Mouse (Mus musculus): ENCODE results near the gene 2010300C02Rik.
"Not testable (repeated sequence)": the region's sequence is repeated elsewhere in the genome, so short reads cannot be mapped to it uniquely, and the experiment has no call there.

The 2010300C02Rik gene

GRCm38 (mm10) chr1:37628749-37629148 lies 91.1 kb downstream of the 2010300C02Rik start:
- no peak for DNase-seq (ENCODE audit: low spot score)

- DNase-seq (ENCODE audit: low spot score), result no peak
Observed at GRCm38 (mm10) chr1:37624185-37624584, 95.7 kb downstream of the 2010300C02Rik start.

DNA sequence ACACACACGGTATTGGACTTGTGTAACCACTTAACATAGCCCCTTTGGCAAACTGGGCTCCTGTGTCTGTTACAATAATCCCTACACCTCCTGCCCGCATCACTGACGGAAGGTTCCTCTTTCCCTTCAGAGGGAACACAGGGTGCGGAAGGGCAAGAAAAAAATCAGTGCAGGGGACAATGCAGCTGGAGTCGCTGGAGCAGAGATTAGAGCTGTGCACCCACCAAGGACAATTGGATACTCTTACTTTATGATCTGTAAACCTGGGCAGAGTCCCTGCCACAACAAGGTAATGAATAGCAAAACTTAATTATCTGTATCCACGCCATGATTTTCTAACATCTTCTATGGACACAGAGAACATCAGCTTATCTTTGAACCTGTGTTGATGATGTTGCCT lies 97.8 kb downstream of the 2010300C02Rik start:
- no peak for DNase-seq (ENCODE audit: low spot score)

DNA sequence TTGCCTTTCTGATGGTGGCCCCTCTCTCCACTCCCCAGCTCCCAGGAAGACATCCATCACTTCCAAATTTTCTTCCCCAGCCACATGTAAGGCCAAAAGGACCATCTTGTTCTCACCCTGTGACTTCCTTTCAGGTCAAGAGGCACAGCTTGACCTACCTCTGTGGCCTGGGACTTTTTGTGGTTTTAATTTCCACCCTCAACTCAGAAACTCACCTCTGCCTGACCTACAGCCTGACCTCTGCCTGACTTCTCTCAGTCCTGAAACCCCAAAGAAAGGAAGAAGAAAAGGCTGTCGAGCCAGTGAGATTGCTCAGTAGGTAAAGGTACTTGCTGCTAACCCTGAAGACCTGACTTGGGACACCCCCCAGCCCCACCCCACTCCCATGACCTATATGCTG lies 100.3 kb downstream of the 2010300C02Rik start:
- DNase-seq (ENCODE audit: low spot score), result no peak

GRCm38 (mm10) chr1:37617047-37617446 lies 102.8 kb downstream of the 2010300C02Rik start:
- DNase-seq (ENCODE audit: low spot score), result no peak

GRCm38 (mm10) chr1:37616569-37616968 lies 103.3 kb downstream of the 2010300C02Rik start:
- no peak for DNase-seq (ENCODE audit: low spot score)

DNA sequence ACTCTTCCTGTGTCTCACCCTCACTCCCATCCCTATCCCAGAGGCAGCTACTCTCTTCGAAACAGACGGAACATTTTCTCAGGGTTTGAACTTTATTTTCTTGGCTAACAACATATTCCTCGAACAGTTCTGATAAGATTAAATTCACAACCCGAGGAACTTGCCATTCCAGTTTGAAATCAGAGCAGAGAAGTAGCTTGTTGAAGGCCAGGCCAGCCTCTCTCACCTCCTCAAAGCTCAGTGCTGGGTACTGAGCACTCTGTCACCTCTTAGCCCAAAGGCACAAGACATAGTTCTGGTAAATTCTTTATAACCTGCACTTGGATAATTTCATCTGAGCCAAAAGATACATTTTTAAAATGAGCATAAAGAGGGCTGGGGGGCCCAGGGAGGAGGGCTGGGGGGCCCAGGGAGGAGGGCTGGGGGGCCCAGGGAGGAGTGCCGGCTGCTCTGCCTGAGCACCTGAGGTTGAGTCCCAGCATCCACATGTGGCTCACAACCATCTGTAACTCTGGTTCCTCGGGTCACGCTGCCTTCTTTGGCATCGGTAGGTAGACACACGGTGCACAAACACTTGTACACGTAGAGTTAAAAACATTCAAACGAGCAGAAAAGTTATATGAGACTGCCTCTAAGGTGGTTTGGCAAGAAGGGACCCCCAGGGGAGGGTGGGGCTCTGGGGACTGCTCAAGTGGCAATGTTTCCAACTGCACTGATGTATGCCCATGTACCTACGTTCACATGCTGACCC lies 104.4 kb downstream of the 2010300C02Rik start:
- DNase-seq (ENCODE audit: low spot score), result no peak

DNA sequence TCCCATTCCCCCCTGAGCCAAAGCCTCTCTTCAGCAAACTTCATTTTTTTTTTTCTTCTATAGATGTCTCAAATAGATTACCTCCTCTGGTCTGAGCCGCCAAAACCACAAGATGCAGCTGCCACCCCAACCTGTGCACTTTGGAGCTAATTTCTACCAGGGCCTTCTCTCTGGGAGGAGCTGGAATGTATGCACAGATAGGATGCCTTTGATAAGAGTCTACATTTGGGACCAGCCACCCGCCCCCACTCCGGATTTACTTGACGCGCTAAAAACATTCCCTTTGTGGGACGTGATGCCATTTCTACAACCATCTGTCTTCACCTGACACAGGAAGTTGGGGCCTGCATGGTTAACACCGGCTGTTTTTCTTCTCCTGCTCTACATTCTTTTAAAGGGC lies 105.0 kb downstream of the 2010300C02Rik start:
- DNase-seq (ENCODE audit: low spot score), result no peak

DNA sequence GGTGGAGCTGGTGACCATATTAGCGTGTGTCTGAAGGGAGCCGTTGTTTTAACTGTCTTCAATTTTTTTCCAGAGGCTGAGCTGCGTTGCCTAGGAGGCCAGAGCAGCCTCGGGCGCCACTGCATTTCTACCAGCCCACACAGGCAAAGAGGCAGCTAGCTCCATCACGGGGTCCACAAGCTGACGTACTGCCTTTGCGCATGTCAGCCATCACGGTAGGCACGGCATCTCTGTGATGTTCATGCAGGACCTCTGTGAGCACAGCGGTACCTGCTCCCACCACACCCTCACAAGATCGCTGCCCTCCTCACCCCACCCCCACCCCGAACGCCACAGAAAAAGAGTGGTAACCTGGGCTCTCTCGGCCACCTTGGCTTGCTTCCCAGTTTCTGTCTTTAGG lies 105.8 kb downstream of the 2010300C02Rik start:
- DNase-seq (ENCODE audit: low spot score), result no peak

DNA sequence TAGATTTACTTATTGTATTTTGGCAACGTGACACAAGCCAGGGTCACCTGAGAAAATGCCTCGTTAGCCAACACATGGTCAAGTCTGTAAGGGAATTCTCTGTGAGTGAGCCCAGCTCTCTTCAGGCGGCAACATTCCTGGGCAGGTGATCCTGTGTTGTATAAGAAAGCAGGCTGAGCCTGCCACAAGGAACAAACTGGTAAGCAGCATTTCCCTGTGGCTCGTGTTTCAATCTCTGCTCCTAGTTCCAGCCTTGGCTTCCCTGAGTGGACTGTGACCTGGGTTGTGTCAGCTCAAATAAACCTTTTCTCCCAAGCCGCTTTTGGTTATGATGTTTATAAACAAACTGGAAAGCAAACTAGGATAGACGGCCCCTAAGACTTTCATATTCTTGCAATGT lies 108.9 kb downstream of the 2010300C02Rik start:
- no peak for DNase-seq (ENCODE audit: low spot score)

DNA sequence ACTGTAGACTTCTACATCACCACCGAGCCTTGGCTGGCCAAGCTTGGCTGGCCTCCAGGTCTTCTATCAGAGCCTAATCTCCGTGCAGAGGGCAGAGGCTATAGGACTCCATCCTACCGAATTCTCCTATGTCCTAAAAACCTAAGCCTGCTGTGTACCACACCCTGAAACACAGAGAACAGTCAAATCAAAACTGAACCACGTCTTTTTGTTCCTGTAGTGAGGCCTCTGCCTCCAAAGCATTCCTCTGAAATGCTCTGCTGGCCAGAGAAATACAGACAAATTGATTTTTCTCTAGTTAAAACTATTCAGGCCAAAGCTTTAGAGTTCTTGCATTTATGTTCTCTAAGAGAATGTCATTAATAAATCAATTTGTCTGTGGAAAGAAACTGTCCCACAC lies 109.6 kb downstream of the 2010300C02Rik start:
- DNase-seq (ENCODE audit: low spot score), result no peak

- not testable (repeated sequence) for DNase-seq (ENCODE audit: low spot score)
Observed at GRCm38 (mm10) chr1:37605694-37606093, 114.2 kb downstream of the 2010300C02Rik start.

GRCm38 (mm10) chr1:37603206-37603605 lies 116.7 kb downstream of the 2010300C02Rik start:
- DNase-seq (ENCODE audit: low spot score), result no peak

- DNase-seq (ENCODE audit: low spot score), result no peak
Observed at GRCm38 (mm10) chr1:37602268-37602667, 117.6 kb downstream of the 2010300C02Rik start.

GRCm38 (mm10) chr1:37601461-37601860 lies 118.4 kb downstream of the 2010300C02Rik start:
- no peak for DNase-seq (ENCODE audit: low spot score)

DNA sequence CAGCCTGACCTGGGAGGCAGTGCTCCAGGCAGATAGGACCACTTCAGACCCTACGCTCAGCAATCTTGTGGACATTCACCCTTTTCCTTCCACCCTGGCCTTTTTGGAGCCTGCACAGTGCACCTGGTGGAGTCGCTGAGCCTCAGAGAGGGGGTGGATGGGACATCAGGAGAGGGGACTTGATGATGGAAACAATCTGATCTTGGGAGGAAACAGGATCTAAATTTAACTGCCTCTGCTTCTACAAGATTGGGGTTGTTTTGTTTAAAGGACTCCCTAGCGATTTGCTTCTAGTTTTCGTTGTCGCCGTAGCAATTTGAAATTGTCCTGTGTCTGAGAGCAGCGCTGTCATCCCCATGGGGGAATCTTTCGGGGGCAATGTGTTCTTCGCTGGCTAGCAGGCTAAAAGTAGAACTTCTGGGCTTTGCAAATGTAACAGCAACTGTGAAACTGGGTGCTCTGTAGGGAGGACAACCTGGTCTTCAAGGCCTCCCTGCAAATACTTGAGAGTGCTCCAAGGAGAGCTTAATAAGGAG lies 119.2 kb downstream of the 2010300C02Rik start:
- no peak for DNase-seq (ENCODE audit: low spot score)

- no peak for DNase-seq (ENCODE audit: low spot score)
Observed at GRCm38 (mm10) chr1:37598986-37599385, 120.9 kb downstream of the 2010300C02Rik start.

DNA sequence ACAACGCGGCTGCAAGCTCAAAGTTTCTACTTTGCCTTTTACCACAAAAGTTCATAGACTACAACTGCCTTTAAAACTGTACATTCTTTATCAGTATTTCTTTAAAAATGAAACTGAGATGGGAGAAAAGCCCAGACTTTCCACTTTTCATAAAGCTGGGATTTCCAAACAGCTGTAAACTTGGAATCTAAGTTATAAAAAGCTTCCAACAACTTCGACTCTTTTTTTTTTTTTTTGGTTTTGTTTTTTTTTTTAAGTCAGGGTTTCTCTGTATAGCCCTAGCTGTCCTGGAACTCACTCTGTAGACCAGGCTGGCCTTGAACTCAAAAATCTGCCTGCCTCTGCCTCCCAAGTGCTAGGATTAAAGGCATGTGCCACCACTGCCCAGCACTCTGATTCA lies 125.1 kb downstream of the 2010300C02Rik start:
- DNase-seq (ENCODE audit: low spot score), result not testable (repeated sequence)

DNA sequence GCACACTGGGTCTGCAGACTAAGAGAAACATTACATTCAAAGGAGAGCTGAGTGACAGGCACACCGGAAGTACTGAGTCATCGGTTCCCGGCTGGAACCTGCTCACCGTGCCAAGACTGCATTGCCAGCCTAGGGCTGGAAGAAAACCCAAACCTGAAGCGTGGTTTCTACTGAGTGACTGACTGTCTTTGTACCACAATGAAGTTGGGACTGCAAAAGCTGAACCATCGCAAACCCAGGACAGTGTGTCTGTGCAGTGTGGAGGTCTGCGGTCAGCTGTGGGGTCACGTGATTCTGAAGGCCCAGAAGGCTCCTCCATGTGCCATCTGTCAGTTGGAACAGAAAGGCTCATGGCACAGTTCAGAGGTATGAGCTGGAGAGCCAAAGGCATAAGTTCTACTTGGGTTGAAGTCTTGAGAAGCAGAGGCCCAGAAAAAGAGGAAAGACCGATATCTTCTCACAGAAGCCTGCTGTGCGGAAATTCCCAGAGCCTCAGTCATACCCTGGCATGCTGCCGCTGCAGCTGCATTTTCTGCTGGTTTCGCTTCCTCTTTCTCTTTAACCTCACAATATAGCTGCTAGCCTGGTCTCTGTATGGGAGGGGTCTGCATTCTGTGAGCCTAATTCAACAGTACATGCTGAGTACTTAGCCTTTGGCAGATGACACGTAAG lies 133.9 kb downstream of the 2010300C02Rik start:
- no peak for DNase-seq (ENCODE audit: low spot score)

- no peak for DNase-seq (ENCODE audit: low spot score)
Observed at GRCm38 (mm10) chr1:37583795-37584464, 136.0 kb downstream of the 2010300C02Rik start.

DNA sequence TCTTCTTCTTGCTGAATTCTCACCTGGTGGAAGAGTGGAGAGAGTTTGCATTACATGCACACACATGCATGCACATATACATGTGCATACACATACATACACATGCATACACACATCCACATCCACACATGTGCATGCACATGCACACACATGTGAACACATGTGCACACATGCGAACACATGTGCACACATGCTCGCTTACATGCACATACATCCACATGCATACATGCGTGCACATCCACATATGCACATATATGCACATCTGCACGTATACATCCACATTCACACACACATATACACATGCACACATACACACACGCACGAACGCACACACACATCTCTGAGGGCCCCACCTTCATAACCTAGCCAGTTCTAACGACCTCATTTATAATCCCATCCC lies 136.7 kb downstream of the 2010300C02Rik start:
- no peak for DNase-seq (ENCODE audit: low spot score)

DNA sequence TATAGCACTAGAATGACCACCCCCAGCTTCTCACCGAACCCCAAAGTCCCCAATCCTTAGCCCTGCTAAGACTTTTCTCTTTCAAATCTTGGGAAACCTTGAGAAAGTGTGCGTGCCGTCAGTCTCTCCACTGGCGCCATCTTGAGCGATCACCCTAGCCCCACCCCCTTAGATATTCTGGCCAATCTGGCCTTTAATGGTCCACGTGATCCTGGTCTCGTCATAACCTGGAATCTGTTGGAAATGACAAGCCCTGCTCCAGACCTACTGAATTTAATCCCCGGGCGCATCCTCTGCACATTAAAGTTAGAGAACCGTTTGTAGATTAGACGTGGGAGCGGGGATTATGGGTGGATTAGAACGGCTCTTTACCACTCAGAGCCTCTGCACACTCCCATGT lies 140.2 kb downstream of the 2010300C02Rik start:
- no peak for DNase-seq (ENCODE audit: low spot score)
